Mouse (Mus musculus): ENCODE data around the gene Rbfox3. TPM values are rescaled to one million over a fixed set of nuclear protein-coding genes. Genes with fewer than 3 reads are reported as not detected.

Rbfox3 gene
- 1.1 and 1.7 TPM in 2 replicates for polyA plus RNA-seq (2014; fragmentation: Nextera tagmentation; extraction: Ambion mirVana)

DNA sequence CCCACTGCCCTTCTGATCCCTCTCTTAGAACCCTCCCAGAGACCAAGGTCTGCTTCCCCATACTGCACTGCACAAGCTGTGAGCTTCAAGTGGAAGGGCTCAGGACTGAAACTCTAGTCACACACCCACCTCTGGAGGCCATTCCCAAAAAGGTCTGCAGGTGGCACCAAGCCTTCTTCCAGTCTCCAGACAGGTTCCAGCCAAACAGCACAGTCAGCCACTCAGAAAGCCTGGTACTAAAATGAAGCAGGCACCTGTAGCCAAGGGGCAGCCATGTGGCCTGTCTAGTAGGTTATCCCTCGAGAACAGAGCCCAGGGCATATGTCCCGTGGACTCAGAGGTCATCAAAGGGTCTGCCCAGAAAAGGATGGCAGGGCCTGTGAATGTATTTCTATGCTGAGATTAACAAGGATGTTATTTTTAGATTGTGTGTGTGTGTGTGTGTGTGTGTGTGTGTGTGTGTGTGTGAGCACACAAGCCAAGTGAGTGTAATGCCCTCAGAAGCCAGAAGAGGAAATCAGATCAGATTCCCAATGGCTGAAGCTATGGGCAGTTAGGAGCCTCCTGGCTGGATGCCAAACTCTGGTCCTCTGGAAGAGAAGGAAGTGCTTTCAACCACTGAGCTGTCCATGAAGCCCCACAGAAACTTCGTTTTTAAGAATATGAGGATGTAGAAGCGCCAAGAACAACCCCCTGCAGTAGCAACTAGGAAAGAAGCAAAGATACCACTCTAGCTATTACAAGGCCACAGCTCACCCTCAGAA is at the start of gene Rbfox3:
Gene Rbfox3, minus strand, starts transcription at position 291 of the 764 bp plus-strand sequence.
- H3K36me3 ChIP-seq (ENCODE audit: control insufficient read depth, insufficient read depth, low read length), result no peaks in the 10 kb centered on the region
- no peak for DNase-seq (ENCODE audit: low spot score)
- H3K9me3 ChIP-seq (ENCODE audit: control insufficient read depth, low read length), result no peaks in the 10 kb centered on the region
- ATAC-seq (replicated peaks; ENCODE audit: low FRiP score, low TSS enrichment, low read depth), result no peak
- no peak within 1 kb of the TSS for H3K27ac ChIP-seq (ENCODE audit: low read depth)
- 46% methylated on average over 4 of the region's 4 CpGs for WGBS
- H3K9ac ChIP-seq (ENCODE audit: low read length), result no peak within 1 kb of the TSS
- H3K4me1 ChIP-seq (replicated peaks; ENCODE audit: control insufficient read depth, insufficient read depth, low read length), result no peaks in the 10 kb centered on the region; the same call in 1 of the 2 replicates
- peaks cover 56% of the 10 kb centered on the region for H3K27me3 ChIP-seq (replicated peaks; ENCODE audit: control insufficient read depth, insufficient read depth, low read length)
- no peak within 1 kb of the TSS for H3K4me3 ChIP-seq (ENCODE audit: low read depth, low read length)
- no peak within 1 kb of the TSS for H3K4me2 ChIP-seq (ENCODE audit: low read length)

GRCm38 (mm10) chr11:118960649-118961048 is 49.3 kb upstream of the Rbfox3 start:
- DNase-seq (ENCODE audit: low spot score) (no peak), ATAC-seq (replicated peaks; ENCODE audit: low FRiP score, low TSS enrichment, low read depth) (no peak)
- Histone ChIP-seq H3K9me3 (ENCODE audit: control insufficient read depth, low read length) (no peaks in the 10 kb centered on the region), H3K9ac (ENCODE audit: low read length) (no peak overlapping the region), H3K4me1 (replicated peaks; ENCODE audit: control insufficient read depth, insufficient read depth, low read length) (no peaks in the 10 kb centered on the region), H3K27me3 (replicated peaks; ENCODE audit: control insufficient read depth, insufficient read depth, low read length) (no peaks in the 10 kb centered on the region), H3K36me3 (ENCODE audit: control insufficient read depth, insufficient read depth, low read length) (no peaks in the 10 kb centered on the region), H3K27ac (ENCODE audit: low read depth) (no peak overlapping the region), H3K4me3 (ENCODE audit: low read depth, low read length) (no peak overlapping the region), H3K4me2 (ENCODE audit: low read length) (no peak overlapping the region)
- 63% methylated on average over 3 of the region's 3 CpGs for WGBS

GRCm38 (mm10) chr11:118957070-118957471 is 45.7 kb upstream of the Rbfox3 start:
- Histone ChIP-seq H3K4me1 (replicated peaks; ENCODE audit: control insufficient read depth, insufficient read depth, low read length) (no peaks in the 10 kb centered on the region), H3K4me2 (ENCODE audit: low read length) (no peak overlapping the region), H3K36me3 (ENCODE audit: control insufficient read depth, insufficient read depth, low read length) (no peaks in the 10 kb centered on the region), H3K9me3 (ENCODE audit: control insufficient read depth, low read length) (no peaks in the 10 kb centered on the region), H3K27ac (ENCODE audit: low read depth) (no peak overlapping the region), H3K27me3 (replicated peaks; ENCODE audit: control insufficient read depth, insufficient read depth, low read length) (no peaks in the 10 kb centered on the region), H3K4me3 (ENCODE audit: low read depth, low read length) (no peak overlapping the region), H3K9ac (ENCODE audit: low read length) (no peak overlapping the region)
- DNase-seq (ENCODE audit: low spot score) (no peak), ATAC-seq (replicated peaks; ENCODE audit: low FRiP score, low TSS enrichment, low read depth) (no peak)
- WGBS, result 65% methylated on average over 14 of the region's 14 CpGs

GRCm38 (mm10) chr11:118955016-118955415 is 43.6 kb upstream of the Rbfox3 start:
- Histone ChIP-seq H3K9me3 (ENCODE audit: control insufficient read depth, low read length) (no peaks in the 10 kb centered on the region), H3K9ac (ENCODE audit: low read length) (no peak overlapping the region), H3K4me1 (replicated peaks; ENCODE audit: control insufficient read depth, insufficient read depth, low read length) (no peaks in the 10 kb centered on the region), H3K27me3 (replicated peaks; ENCODE audit: control insufficient read depth, insufficient read depth, low read length) (no peaks in the 10 kb centered on the region), H3K4me3 (ENCODE audit: low read depth, low read length) (no peak overlapping the region), H3K27ac (ENCODE audit: low read depth) (no peak overlapping the region), H3K36me3 (ENCODE audit: control insufficient read depth, insufficient read depth, low read length) (no peaks in the 10 kb centered on the region), H3K4me2 (ENCODE audit: low read length) (no peak overlapping the region)
- no peak for DNase-seq (ENCODE audit: low spot score)
- ATAC-seq (replicated peaks; ENCODE audit: low FRiP score, low TSS enrichment, low read depth), result no peak
- WGBS, result 43% methylated on average over 6 of the region's 6 CpGs

DNA sequence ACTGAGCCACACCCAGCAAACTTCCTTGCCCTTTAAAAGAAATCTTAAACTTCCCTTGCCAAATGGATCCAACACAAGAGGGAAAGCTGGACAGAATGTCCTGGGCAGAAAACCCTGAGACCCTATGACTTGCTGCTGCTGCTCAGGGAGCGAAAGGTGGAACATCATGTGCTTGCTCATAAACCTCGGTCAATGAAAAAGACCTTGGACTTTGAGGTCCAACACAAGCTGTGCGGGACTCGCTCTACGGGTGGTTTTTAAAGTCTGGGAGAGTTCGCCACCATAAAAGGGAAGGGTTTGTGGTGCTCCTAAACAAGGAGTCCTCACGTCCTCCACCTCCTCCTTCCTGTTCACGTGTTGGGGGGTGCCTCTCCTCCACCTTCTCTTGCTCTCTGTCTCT is 34.5 kb upstream of the Rbfox3 start:
- 71% methylated on average over 8 of the region's 8 CpGs for WGBS
- no peaks in the 10 kb centered on the region for H3K36me3 ChIP-seq (ENCODE audit: control insufficient read depth, insufficient read depth, low read length)
- DNase-seq (ENCODE audit: low spot score) (no peak), ATAC-seq (replicated peaks; ENCODE audit: low FRiP score, low TSS enrichment, low read depth) (no peak; the same call in 1 of the 2 replicates)
- H3K4me3 ChIP-seq (ENCODE audit: low read depth, low read length), result no peak overlapping the region
- H3K27ac ChIP-seq (ENCODE audit: low read depth), result no peak overlapping the region
- H3K27me3 ChIP-seq (replicated peaks; ENCODE audit: control insufficient read depth, insufficient read depth, low read length), result no peaks in the 10 kb centered on the region
- no peaks in the 10 kb centered on the region for H3K9me3 ChIP-seq (ENCODE audit: control insufficient read depth, low read length)
- no peak overlapping the region for H3K4me2 ChIP-seq (ENCODE audit: low read length)
- no peaks in the 10 kb centered on the region for H3K4me1 ChIP-seq (replicated peaks; ENCODE audit: control insufficient read depth, insufficient read depth, low read length)
- H3K9ac ChIP-seq (ENCODE audit: low read length), result no peak overlapping the region

- Histone ChIP-seq H3K9ac (ENCODE audit: low read length) (no peak overlapping the region), H3K4me3 (ENCODE audit: low read depth, low read length) (no peak overlapping the region), H3K36me3 (ENCODE audit: control insufficient read depth, insufficient read depth, low read length) (no peaks in the 10 kb centered on the region), H3K27me3 (replicated peaks; ENCODE audit: control insufficient read depth, insufficient read depth, low read length) (no peaks in the 10 kb centered on the region), H3K9me3 (ENCODE audit: control insufficient read depth, low read length) (no peaks in the 10 kb centered on the region), H3K27ac (ENCODE audit: low read depth) (no peak overlapping the region), H3K4me1 (replicated peaks; ENCODE audit: control insufficient read depth, insufficient read depth, low read length) (no peaks in the 10 kb centered on the region), H3K4me2 (ENCODE audit: low read length) (no peak overlapping the region)
- no peak for DNase-seq (ENCODE audit: low spot score)
- WGBS, result 49% methylated on average over 5 of the region's 5 CpGs
- ATAC-seq (replicated peaks; ENCODE audit: low FRiP score, low TSS enrichment, low read depth), result no peak
Measured at GRCm38 (mm10) chr11:118941268-118941667, 29.9 kb upstream of the Rbfox3 start.

DNA sequence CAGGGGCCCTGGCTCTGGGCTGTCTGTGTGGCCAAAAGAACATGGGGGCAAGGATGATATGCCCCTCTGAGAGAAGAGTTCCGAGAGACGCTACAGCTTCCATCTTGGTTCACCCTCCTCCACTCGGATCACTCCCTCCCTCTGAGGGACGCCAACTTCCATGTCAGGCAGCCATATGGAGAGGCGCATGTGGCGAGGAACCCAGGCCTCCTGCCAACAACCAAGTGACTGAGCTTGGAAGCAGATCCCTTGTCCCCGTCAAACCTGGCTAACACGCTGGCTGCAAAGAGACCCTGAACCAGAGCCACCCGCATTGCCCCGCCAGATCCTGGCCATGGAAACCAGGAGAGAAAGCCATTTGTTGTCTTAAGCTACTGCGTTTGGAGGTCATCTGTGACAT is 29.1 kb upstream of the Rbfox3 start:
- Histone ChIP-seq H3K4me1 (replicated peaks; ENCODE audit: control insufficient read depth, insufficient read depth, low read length) (no peaks in the 10 kb centered on the region), H3K27ac (ENCODE audit: low read depth) (no peak overlapping the region), H3K4me3 (ENCODE audit: low read depth, low read length) (no peak overlapping the region), H3K9me3 (ENCODE audit: control insufficient read depth, low read length) (no peaks in the 10 kb centered on the region), H3K27me3 (replicated peaks; ENCODE audit: control insufficient read depth, insufficient read depth, low read length) (no peaks in the 10 kb centered on the region), H3K9ac (ENCODE audit: low read length) (no peak overlapping the region), H3K36me3 (ENCODE audit: control insufficient read depth, insufficient read depth, low read length) (no peaks in the 10 kb centered on the region), H3K4me2 (ENCODE audit: low read length) (no peak overlapping the region)
- 76% methylated on average over 11 of the region's 11 CpGs for WGBS
- DNase-seq (ENCODE audit: low spot score) (no peak), ATAC-seq (replicated peaks; ENCODE audit: low FRiP score, low TSS enrichment, low read depth) (no peak)

- Histone ChIP-seq H3K9me3 (ENCODE audit: control insufficient read depth, low read length) (no peaks in the 10 kb centered on the region), H3K27me3 (replicated peaks; ENCODE audit: control insufficient read depth, insufficient read depth, low read length) (no peaks in the 10 kb centered on the region), H3K9ac (ENCODE audit: low read length) (no peak overlapping the region), H3K4me3 (ENCODE audit: low read depth, low read length) (no peak overlapping the region), H3K4me1 (replicated peaks; ENCODE audit: control insufficient read depth, insufficient read depth, low read length) (no peaks in the 10 kb centered on the region), H3K36me3 (ENCODE audit: control insufficient read depth, insufficient read depth, low read length) (no peaks in the 10 kb centered on the region), H3K27ac (ENCODE audit: low read depth) (no peak overlapping the region), H3K4me2 (ENCODE audit: low read length) (no peak overlapping the region)
- no peak for ATAC-seq (replicated peaks; ENCODE audit: low FRiP score, low TSS enrichment, low read depth)
- DNase-seq (ENCODE audit: low spot score), result no peak
- WGBS, result 77% methylated on average over 4 of the region's 4 CpGs
Measured at GRCm38 (mm10) chr11:118939731-118940130, 28.3 kb upstream of the Rbfox3 start.

DNA sequence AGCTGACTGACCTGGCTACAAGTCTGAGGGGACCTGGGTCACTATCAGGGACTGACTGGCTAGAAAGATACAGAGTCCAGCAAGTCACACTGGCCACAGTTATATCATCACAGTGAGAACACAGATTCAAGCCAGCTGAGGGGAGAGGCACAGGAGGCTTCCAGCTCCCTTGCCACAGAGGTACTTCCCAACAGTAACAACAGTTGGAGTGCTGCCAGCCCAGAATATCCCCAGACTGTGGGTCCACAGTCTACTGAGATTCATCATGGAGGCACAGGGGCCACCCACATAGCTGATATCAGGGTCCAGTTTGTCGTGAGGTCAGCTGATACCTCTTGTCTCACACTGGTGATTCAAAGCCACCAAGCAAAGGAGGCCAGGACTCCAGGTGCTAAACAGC is 23.5 kb upstream of the Rbfox3 start:
- Histone ChIP-seq H3K4me3 (ENCODE audit: low read depth, low read length) (no peak overlapping the region), H3K9ac (ENCODE audit: low read length) (no peak overlapping the region), H3K27ac (ENCODE audit: low read depth) (no peak overlapping the region), H3K27me3 (replicated peaks; ENCODE audit: control insufficient read depth, insufficient read depth, low read length) (no peaks in the 10 kb centered on the region), H3K4me2 (ENCODE audit: low read length) (no peak overlapping the region), H3K36me3 (ENCODE audit: control insufficient read depth, insufficient read depth, low read length) (no peaks in the 10 kb centered on the region), H3K4me1 (replicated peaks; ENCODE audit: control insufficient read depth, insufficient read depth, low read length) (no peaks in the 10 kb centered on the region), H3K9me3 (ENCODE audit: control insufficient read depth, low read length) (no peaks in the 10 kb centered on the region)
- DNase-seq (ENCODE audit: low spot score) (no peak), ATAC-seq (replicated peaks; ENCODE audit: low FRiP score, low TSS enrichment, low read depth) (no peak)
- 36% methylated on average over 1 of the region's 1 CpGs for WGBS

Data from intestine, embryonic 14.5 days (tissue).